Mouse (Mus musculus) thymus, adult 2 months (tissue): ENCODE results near the gene Dclk1.

Experiments
- CTCF ChIP-seq: fragments of 200-500 bp; IDR thresholded peaks from 2 replicates; pipeline ENCODE4 v1.5.1; 2012; ENCODE audit warnings: mild to moderate bottlenecking, control low read depth, low read length, moderate library complexity, borderline replicate concordance; ENCODE audit not compliant: control insufficient read depth, poor library complexity, insufficient read depth; ENCODE audit errors: extremely low read depth
- POLR2A ChIP-seq: fragments of 200-500 bp; IDR thresholded peaks from 2 replicates; pipeline ENCODE4 v1.6.1; 2012; ENCODE audit warnings: mild to moderate bottlenecking, low read length, control low read depth, moderate library complexity; ENCODE audit not compliant: control insufficient read depth, poor library complexity, insufficient read depth; ENCODE audit errors: extremely low read depth

GRCm38 (mm10) chr3:55369156-55369555 lies 127.0 kb downstream of the Dclk1 start:
- TF ChIP-seq CTCF (no peak), POLR2A (no peak)
